Mouse (Mus musculus) forelimb bud, embryonic 11.5 days (tissue): Measurements from ENCODE around the gene Gm17606.
"Not testable (repeated sequence)": the region's sequence is repeated elsewhere in the genome, so short reads cannot be mapped to it uniquely, and the experiment has no call there.

Experiments
- DNase-seq: peaks from one replicate; pipeline ENCODE4 v3.0.0-alpha.2; 2012; ENCODE audit warnings: low read depth, low spot score

The Gm17606 gene

GRCm38 (mm10) chr14:54640946-54641304 lies at the start of gene Gm17606:
Gene Gm17606, plus strand, starts transcription at chr14:54640952.
- DNase-seq = no peak

- no peak for DNase-seq
Measured at GRCm38 (mm10) chr14:54591056-54591455, 49.7 kb upstream of the Gm17606 start.

GRCm38 (mm10) chr14:54592319-54592934 lies 48.3 kb upstream of the Gm17606 start:
- no peak for DNase-seq

- DNase-seq = no peak
Measured at GRCm38 (mm10) chr14:54594055-54594454, 46.7 kb upstream of the Gm17606 start.

GRCm38 (mm10) chr14:54594631-54595414 lies 45.9 kb upstream of the Gm17606 start:
- DNase-seq = no peak

GRCm38 (mm10) chr14:54597084-54597483 lies 43.7 kb upstream of the Gm17606 start:
- DNase-seq = no peak

GRCm38 (mm10) chr14:54601601-54602000 lies 39.2 kb upstream of the Gm17606 start:
- DNase-seq = no peak

- DNase-seq = no peak
Measured at GRCm38 (mm10) chr14:54602613-54603012, 38.1 kb upstream of the Gm17606 start.

GRCm38 (mm10) chr14:54603038-54603654 lies 37.6 kb upstream of the Gm17606 start:
- peak; percentile 95 for DNase-seq

- no peak for DNase-seq
Measured at GRCm38 (mm10) chr14:54603686-54604085, 37.1 kb upstream of the Gm17606 start.

GRCm38 (mm10) chr14:54605752-54606321 lies 34.9 kb upstream of the Gm17606 start, which contains the start of gene 4931414P19Rik:
Gene 4931414P19Rik, minus strand, starts transcription at chr14:54605993.
- DNase-seq = peak; percentile 58

GRCm38 (mm10) chr14:54607226-54607625 lies 33.5 kb upstream of the Gm17606 start:
- no peak for DNase-seq

- no peak for DNase-seq
Measured at GRCm38 (mm10) chr14:54609245-54609644, 31.5 kb upstream of the Gm17606 start.

- no peak for DNase-seq
Measured at GRCm38 (mm10) chr14:54609962-54610361, 30.8 kb upstream of the Gm17606 start.

GRCm38 (mm10) chr14:54610648-54611047 lies 30.1 kb upstream of the Gm17606 start:
- no peak for DNase-seq

- not testable (repeated sequence) for DNase-seq
Measured at GRCm38 (mm10) chr14:54614130-54614529, 26.6 kb upstream of the Gm17606 start.

- no peak for DNase-seq
Measured at GRCm38 (mm10) chr14:54616226-54616825, 24.4 kb upstream of the Gm17606 start.

- DNase-seq = no peak
Measured at GRCm38 (mm10) chr14:54617152-54617896, 23.4 kb upstream of the Gm17606 start.

- DNase-seq = peak; percentile 91
Measured at GRCm38 (mm10) chr14:54617897-54618365, 22.8 kb upstream of the Gm17606 start, which contains the start of gene Psmb5. Gene Psmb5, minus strand, starts transcription at chr14:54618022.

- DNase-seq = no peak
Measured at GRCm38 (mm10) chr14:54621133-54621532, 19.6 kb upstream of the Gm17606 start, which contains the start of gene Psmb11. Gene Psmb11, plus strand, starts transcription at chr14:54621433.

- no peak for DNase-seq
Measured at GRCm38 (mm10) chr14:54623334-54623733, 17.4 kb upstream of the Gm17606 start.
